In genomic region chr8:125869739-125870138, GRCm38 (mm10) we compare ENCODE assay signal across 17 mouse cellular contexts. TPM values are rescaled to one million over a fixed set of nuclear protein-coding genes. Genes with fewer than 3 reads are reported as not detected.
DNase-seq lines count a peak whose midpoint lies in the region; ATAC-seq and TF ChIP-seq lines count a peak whose summit lies in the region.
"Had no signal": no experiment of that assay in that cellular context is flagged by ENCODE, and none has a peak within 500 bp of the region (broad histone marks: within the 10 kb centered on the region; RNA-seq: fewer than 3 reads in every experiment).

No protein-coding gene starts in this region.

- no peaks in the 10 kb centered on the region for H3K36me3 ChIP-seq in heart, embryonic 11.5 days (ENCODE audit: control insufficient read depth, insufficient read depth, low read length)
- no peaks in the 10 kb centered on the region for H3K36me3 ChIP-seq in testis, adult 2 months (ENCODE audit: control insufficient read depth, insufficient read depth, low read length)
- H3K36me3 ChIP-seq in liver, postnatal 0 days (replicated peaks; ENCODE audit: insufficient read depth, low read length) = no peaks in the 10 kb centered on the region
- H3K36me3 ChIP-seq in kidney, embryonic 14.5 days (ENCODE audit: control insufficient read depth, insufficient read depth, low read length) = no peaks in the 10 kb centered on the region
- H3K36me3 ChIP-seq: limb, embryonic 12.5 days had no signal

- peak overlapping the region; percentile 61; the same call in 1 of the 2 replicates for H3K27ac ChIP-seq in heart, embryonic 11.5 days (ENCODE audit: low read depth, low read length)
- H3K27ac ChIP-seq in testis, adult 2 months (ENCODE audit: control insufficient read depth, insufficient read depth, low read depth, low read length) = peak overlapping the region; percentile 69
- H3K27ac ChIP-seq in liver, postnatal 0 days (ENCODE audit: low read depth) = no peak overlapping the region
- no peak overlapping the region for H3K27ac ChIP-seq in kidney, embryonic 14.5 days (ENCODE audit: low read depth, low read length)
- H3K27ac ChIP-seq: limb, embryonic 12.5 days had no signal

- no peak for TF ChIP-seq CTCF in testis, adult 2 months (IDR thresholded peaks at IDR 0.05; ENCODE audit: control insufficient read depth, insufficient read depth, insufficient replicate concordance, low read depth, low read length)
- TF ChIP-seq CTCF in liver, postnatal 0 days (IDR thresholded peaks at IDR 0.05; ENCODE audit: low read depth) = no peak

- WGBS in heart, embryonic 11.5 days (ENCODE audit: insufficient replicate concordance) = 53% methylated on average over 3 of the region's 3 CpGs
- WGBS in liver, postnatal 0 days (ENCODE audit: insufficient replicate concordance) = 55% methylated on average over 3 of the region's 3 CpGs
- 87% methylated on average over 3 of the region's 3 CpGs for WGBS in kidney, embryonic 14.5 days

- no peak overlapping the region for H3K9ac ChIP-seq in heart, embryonic 11.5 days (ENCODE audit: low read depth, low read length)
- H3K9ac ChIP-seq in liver, postnatal 0 days (replicated peaks) = no peak overlapping the region
- no peak overlapping the region for H3K9ac ChIP-seq in kidney, embryonic 14.5 days (ENCODE audit: low read depth, low read length)
- H3K9ac ChIP-seq: limb, embryonic 12.5 days had no signal

- no peak for TF ChIP-seq POLR2A in testis, adult 2 months (IDR thresholded peaks at IDR 0.05; ENCODE audit: control insufficient read depth, low read depth, low read length)

- DNase-seq in heart, postnatal 10 days = no peak
- DNase-seq in testis, postnatal 14 days (ENCODE audit: low spot score) = no peak
- no peak for DNase-seq in liver, postnatal 0 days
- DNase-seq in left cerebral cortex, postnatal 4 days = no peak
- DNase-seq in right cerebral cortex, postnatal 4 days = no peak
- DNase-seq: adrenal gland, postnatal 25 days; cerebellum, adult 11-12 months; gastrocnemius, postnatal 36 days; kidney, adult 11 months; kidney, postnatal 36 days; lung, postnatal 10 days; retina, postnatal 1 day had no signal

- H3K27me3 ChIP-seq in heart, embryonic 11.5 days (ENCODE audit: control insufficient read depth, insufficient read depth, low read length) = no peaks in the 10 kb centered on the region
- H3K27me3 ChIP-seq in testis, adult 2 months (ENCODE audit: control insufficient read depth, insufficient read depth, low read length) = no peaks in the 10 kb centered on the region
- H3K27me3 ChIP-seq in liver, postnatal 0 days (ENCODE audit: insufficient read depth, low read length) = no peaks in the 10 kb centered on the region
- H3K27me3 ChIP-seq in kidney, embryonic 14.5 days (ENCODE audit: control insufficient read depth, insufficient read depth, low read length) = no peaks in the 10 kb centered on the region

- H3K4me2 ChIP-seq in heart, embryonic 11.5 days = no peak overlapping the region
- no peak overlapping the region for H3K4me2 ChIP-seq in liver, postnatal 0 days (ENCODE audit: low read depth, low read length)
- no peak overlapping the region for H3K4me2 ChIP-seq in kidney, embryonic 14.5 days (replicated peaks; ENCODE audit: low read depth, low read length)
- H3K4me2 ChIP-seq: limb, embryonic 12.5 days had no signal

- H3K9me3 ChIP-seq in heart, embryonic 11.5 days (replicated peaks; ENCODE audit: control insufficient read depth, low read length) = no peaks in the 10 kb centered on the region
- H3K9me3 ChIP-seq in liver, postnatal 0 days (ENCODE audit: low read length) = no peaks in the 10 kb centered on the region
- no peaks in the 10 kb centered on the region for H3K9me3 ChIP-seq in kidney, embryonic 14.5 days (ENCODE audit: control insufficient read depth, low read length)
- H3K9me3 ChIP-seq: limb, embryonic 12.5 days had no signal

- peaks cover 28% of the 10 kb centered on the region for H3K4me1 ChIP-seq in heart, embryonic 11.5 days (ENCODE audit: control insufficient read depth, insufficient read depth, low read length)
- peaks cover 3% of the 10 kb centered on the region for H3K4me1 ChIP-seq in testis, adult 2 months (ENCODE audit: control insufficient read depth, insufficient read depth, low read length)
- no peaks in the 10 kb centered on the region for H3K4me1 ChIP-seq in liver, postnatal 0 days (ENCODE audit: insufficient read depth)
- peaks cover 29% of the 10 kb centered on the region for H3K4me1 ChIP-seq in kidney, embryonic 14.5 days (ENCODE audit: control insufficient read depth, insufficient read depth, low read length)

- intact Hi-C loops in heart, postnatal 10 days (cut with DNase I) = loop anchor here (2.0 to 10.0 kb wide), 6 partner anchors 297 to 817 kb away; partner anchors contain the start of gene Disc1
- intact Hi-C loops in left cerebral cortex, postnatal 4 days (cut with DNase I) = loop anchor here (5.0 kb wide), 1 partner anchor 297 kb away; no protein-coding TSS in a partner anchor

- no peak overlapping the region for H3K4me3 ChIP-seq in heart, embryonic 11.5 days (ENCODE audit: low read depth, low read length)
- no peak overlapping the region for H3K4me3 ChIP-seq in testis, adult 2 months (ENCODE audit: control insufficient read depth, low read depth, low read length)
- H3K4me3 ChIP-seq in liver, postnatal 0 days (ENCODE audit: low read depth, low read length) = no peak overlapping the region
- no peak overlapping the region for H3K4me3 ChIP-seq in kidney, embryonic 14.5 days (ENCODE audit: low read length)
- H3K4me3 ChIP-seq: limb, embryonic 12.5 days had no signal

- ATAC-seq in heart, embryonic 11.5 days (replicated peaks; ENCODE audit: insufficient number of reproducible peaks, low FRiP score, low TSS enrichment) = no peak
- ATAC-seq in liver, postnatal 0 days = peak; percentile 58
- ATAC-seq in kidney, embryonic 14.5 days (ENCODE audit: low FRiP score, low TSS enrichment) = no peak

- peak; percentile 27; the same call in 1 of the 2 replicates for TF ChIP-seq EP300 in liver, postnatal 0 days (IDR thresholded peaks at IDR 0.05; ENCODE audit: low read depth)

RNA-seq across cellular contexts. Expression of gene Pcnx2, which starts 28.4 kb away (rescaled TPM):
- 0.06 and 0.27 TPM in 2 replicates for polyA plus RNA-seq in heart, embryonic 11.5 days (2014; fragmentation: Nextera tagmentation; extraction: Ambion mirVana)
- total RNA-seq in heart, postnatal 10 days (2021) = under 1 TPM; 0.45 TPM
- polyA plus RNA-seq in testis, adult 2 months (2012; rRNA removed) = 8.4 and 12.0 TPM in 2 replicates
- 0.04 and 0.05 TPM in 2 replicates for polyA plus RNA-seq in liver, postnatal 0 days (2015; fragmentation: Nextera tagmentation; extraction: Ambion mirVana)
- 10 to 100 TPM; 27.4 to 31.1 TPM for total RNA-seq in left cerebral cortex, postnatal 4 days (2021)
- 0.15 and 0.19 TPM in 2 replicates for polyA plus RNA-seq in kidney, embryonic 14.5 days (2014; fragmentation: Nextera tagmentation; extraction: Ambion mirVana)
- polyA plus RNA-seq: C2C12 had no signal

RNA-seq across cellular contexts. Expression of gene Map3k21, which starts 40.5 kb away (rescaled TPM):
- 0.06 and 0.10 TPM in 2 replicates for polyA plus RNA-seq in heart, embryonic 11.5 days (2014; fragmentation: Nextera tagmentation; extraction: Ambion mirVana)
- under 1 TPM; 0.26 to 0.27 TPM for total RNA-seq in heart, postnatal 10 days (2021)
- polyA plus RNA-seq in testis, adult 2 months (2012; rRNA removed) = 3.2 and 3.3 TPM in 2 replicates
- 0.39 and 0.56 TPM in 2 replicates for polyA plus RNA-seq in liver, postnatal 0 days (2015; fragmentation: Nextera tagmentation; extraction: Ambion mirVana)
- 1 to 10 TPM; 3.6 to 3.8 TPM for total RNA-seq in left cerebral cortex, postnatal 4 days (2021)
- polyA plus RNA-seq in kidney, embryonic 14.5 days (2014; fragmentation: Nextera tagmentation; extraction: Ambion mirVana) = 4.3 and 5.8 TPM in 2 replicates
- polyA plus RNA-seq: C2C12 had no signal

Comparison
In these comparisons a context has a peak if more than half of its experiments do, and no peak if none do; other contexts are left out.
1. H3K27ac ChIP-seq: peak in heart, embryonic 11.5 days (single experiment) and testis, adult 2 months (single experiment); none in liver, postnatal 0 days (single experiment) and kidney, embryonic 14.5 days (single experiment).